Mouse (Mus musculus) WW6 (cell line): ENCODE results near the gene Glb1l2.

Source experiments
- DNase-seq: peaks from one replicate; pipeline ENCODE4 v3.0.0-alpha.2; 2013; ENCODE audit warnings: low read depth, low spot score

Glb1l2 gene

GRCm38 (mm10) chr9:26733206-26733891, 72.9 kb downstream of the Glb1l2 start, which contains the start of gene B3gat1:
B3gat1 (plus strand) TSS chr9:26733728.
- DNase-seq = no peak

GRCm38 (mm10) chr9:26728556-26728955, 77.7 kb downstream of the Glb1l2 start:
- no peak for DNase-seq

GRCm38 (mm10) chr9:26727445-26727844, 78.8 kb downstream of the Glb1l2 start:
- DNase-seq = no peak

DNA sequence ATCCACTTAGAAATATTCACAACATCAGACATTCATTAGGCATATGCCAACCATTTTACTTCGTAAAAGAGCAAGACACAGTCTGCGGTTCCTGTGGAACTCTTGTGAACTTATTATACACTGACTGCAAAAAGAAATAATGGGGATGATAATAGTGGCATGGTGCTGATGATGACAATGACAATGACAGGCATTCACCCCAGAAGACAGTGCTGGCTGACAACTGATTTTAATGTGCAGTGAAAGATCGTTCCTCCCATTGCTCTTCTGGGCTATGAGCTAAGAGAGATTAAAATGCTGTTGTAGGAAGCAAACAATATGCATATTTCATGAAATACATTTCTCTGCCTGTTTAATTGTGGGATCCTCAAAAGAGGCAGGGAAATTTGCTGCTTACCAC, 80.6 kb downstream of the Glb1l2 start:
- no peak for DNase-seq

DNA sequence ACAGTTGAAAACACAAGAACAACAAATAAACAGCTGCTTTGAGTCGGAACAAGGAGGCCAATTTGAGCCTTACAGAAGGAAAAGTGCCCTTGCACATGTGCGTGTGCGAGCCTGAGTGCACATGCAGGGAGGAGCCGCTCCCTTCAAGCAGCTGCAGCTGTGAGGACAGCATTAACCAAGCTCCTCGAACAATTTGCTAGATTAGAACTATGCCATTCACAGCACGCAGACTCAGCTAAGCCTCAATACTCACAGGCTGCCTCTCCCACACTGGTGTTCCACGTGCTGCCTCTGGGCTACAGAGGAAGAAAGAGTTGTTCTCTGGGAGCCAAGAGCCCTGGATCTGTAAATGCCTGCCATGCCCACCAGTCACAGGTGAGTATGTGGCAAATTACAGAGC, 84.5 kb downstream of the Glb1l2 start:
- DNase-seq = no peak

DNA sequence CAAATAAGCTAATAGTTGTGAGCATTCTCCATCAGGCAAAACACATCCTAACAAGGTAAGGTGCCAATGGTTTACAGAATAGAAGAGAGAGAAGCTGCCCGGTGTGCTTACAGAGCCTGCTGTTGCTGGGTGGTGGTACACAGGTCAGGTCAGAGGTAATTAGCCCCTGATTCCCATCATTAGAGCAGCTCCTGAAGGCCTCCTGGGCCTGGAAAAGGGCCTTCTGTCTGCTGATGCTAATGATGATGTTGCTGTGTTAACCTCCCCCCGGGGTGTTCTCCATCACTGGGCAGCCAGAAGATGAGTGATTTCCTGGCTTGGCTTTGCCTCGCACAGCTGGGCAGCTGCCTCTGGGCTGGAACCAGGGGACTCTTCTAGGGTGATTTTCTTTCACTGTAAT, 87.9 kb downstream of the Glb1l2 start:
- DNase-seq = no peak
